Mouse (Mus musculus): Measurements from ENCODE around the gene Uckl1.

Uckl1 gene

DNA sequence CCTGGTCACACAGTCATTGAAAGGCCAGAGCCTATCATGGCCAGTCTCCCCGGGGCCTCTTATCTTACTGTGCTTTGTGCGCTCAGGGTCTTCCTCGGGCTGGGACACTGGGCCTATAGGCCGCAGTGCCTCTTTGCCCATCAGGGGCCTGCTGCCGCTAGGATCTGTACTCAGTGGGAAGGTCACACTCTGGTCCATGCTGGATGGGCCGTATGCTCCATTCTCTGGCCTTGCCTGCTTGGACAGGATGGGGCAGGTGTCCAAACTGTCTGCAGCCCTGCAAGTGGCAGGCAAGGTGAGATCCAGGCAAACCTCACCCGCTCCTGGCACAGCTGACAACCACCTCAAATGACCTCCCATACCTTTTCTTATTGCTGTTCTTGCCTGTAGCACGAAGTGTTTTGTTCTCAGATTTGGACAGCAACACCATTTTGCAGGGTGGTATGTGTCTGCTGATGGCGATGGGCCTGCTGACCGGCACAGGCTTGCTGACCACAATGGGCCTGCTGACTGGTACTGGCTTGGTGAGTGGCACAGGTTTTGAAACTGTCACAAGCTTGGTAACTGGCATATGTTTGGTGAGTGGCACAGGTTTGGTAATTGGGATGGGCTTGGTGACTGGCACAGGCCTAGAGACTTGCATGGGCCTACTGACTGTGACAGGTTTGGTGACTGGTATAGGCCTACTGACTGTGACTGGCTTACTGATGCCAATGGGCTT lies 4.5 kb upstream of the Uckl1 start:
- DNase-seq, result peak; percentile 40 to 59

DNA sequence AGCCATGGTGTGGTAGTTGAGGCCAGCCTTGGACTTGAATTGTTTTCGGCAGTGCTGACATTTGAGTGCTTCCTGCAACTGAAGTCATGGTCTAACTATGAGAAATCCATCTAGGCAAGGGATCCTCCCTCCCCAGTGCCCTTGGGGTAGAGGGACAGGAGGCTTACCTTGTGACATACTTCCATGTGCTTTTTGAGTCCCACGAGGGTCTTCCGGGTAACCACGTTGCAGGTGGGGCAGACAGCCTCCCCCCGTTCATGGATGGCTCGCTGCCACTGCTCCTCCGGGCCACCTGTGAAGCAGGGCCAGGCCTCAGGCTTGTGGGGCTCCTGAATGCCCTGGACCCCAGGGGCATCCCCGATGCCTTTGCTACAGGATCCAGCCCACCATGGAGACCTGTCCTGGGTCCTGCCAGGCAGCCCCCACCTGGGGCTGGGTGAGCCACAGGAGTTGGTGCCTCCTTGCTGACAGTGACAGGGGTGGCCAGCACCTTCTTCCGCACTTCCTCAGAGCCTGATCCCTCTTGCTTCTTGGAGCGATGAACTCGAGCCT lies 3.6 kb upstream of the Uckl1 start:
- peak in 1 of 2 experiments; percentile 29 for DNase-seq

GRCm38 (mm10) chr2:181587796-181588195 lies 3.1 kb upstream of the Uckl1 start:
- DNase-seq, result peak in 1 of 2 experiments; percentile 31

DNA sequence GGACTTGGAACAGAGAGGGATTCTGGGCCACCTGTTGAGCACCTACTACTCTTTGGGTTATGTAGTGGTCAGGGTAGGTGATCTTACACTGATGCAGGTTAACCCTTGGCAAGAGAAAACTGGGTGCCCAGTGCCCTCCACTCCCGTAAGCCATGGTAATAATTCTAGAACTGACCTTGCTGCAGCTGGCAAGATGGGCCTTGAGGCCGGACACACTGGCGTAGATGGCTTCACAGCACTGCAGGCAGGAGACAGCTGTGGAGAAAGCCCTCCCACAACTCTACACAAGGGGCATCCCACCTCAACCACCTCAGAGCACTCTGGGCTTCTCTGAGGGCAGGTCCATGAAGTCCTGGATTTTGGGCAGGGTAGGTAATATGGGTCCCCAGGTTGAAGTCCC lies 1.4 kb upstream of the Uckl1 start:
- DNase-seq, result no peak

GRCm38 (mm10) chr2:181585506-181585905 lies 814 bp upstream of the Uckl1 start:
- no peak for DNase-seq

DNA sequence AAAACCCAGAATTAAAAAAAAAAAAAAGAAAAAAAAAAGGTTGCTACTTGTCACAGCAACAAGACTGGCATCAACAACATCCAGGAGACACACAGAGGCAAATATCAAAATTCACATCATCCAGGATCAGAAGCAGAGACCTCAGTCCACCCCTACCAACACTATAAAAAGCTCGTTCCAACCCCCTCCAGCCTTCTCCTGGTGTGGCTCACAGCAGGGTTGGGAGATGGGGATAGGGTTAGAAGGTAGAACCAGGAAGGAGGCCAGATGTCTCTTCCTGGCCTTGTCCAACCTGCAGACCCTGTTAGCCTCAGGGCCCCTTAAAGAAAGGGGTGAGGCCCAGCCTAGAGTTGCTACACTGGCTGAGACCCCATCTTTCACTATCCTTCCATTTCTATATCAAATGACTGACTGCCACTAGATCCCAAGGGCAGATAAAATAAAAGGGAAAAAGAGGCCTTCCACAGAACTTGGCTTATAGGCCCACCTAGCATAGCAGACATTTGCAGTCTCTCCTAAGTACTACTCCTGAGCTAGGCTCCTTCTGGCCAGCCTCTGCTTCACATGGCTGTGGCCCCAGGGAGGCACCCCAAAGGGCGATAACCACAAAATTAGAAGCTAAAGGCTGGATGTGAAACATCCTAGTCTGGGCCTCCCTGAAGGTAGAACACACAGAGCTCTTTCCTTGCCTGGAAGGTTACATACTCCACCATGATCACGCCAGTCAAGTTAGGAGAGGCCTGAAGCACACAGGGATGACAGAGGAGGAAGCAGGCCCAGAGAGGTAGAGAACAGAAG lies 1.0 kb downstream of the Uckl1 start:
- DNase-seq, result no peak

- peak in 1 of 2 experiments; percentile 7 for DNase-seq
These were observed 1.8 kb downstream of the Uckl1 start for GRCm38 (mm10) chr2:181582939-181583338.

DNA sequence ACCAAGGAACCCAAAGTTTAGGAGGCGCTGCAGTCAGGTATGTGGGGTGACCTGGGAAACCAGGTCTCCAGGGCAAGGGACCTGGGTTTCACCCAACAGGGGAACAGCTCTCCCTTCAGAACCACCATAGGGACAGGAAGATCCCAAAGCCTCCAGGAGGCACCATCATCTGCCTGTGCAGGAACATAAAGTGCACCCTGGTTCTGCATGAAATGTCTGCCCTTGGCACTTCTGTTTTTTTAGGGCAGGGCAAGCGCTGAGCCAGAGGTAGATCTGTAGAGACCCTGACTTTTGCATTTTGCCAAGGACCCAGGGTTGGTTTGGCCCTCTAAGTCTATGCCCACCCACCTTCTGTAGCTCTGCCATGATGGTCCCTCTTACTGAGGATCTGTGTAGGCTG lies 2.3 kb downstream of the Uckl1 start:
- no peak for DNase-seq

GRCm38 (mm10) chr2:181581402-181582120 lies 3.1 kb downstream of the Uckl1 start:
- DNase-seq, result peak; percentile 91 to 93

DNA sequence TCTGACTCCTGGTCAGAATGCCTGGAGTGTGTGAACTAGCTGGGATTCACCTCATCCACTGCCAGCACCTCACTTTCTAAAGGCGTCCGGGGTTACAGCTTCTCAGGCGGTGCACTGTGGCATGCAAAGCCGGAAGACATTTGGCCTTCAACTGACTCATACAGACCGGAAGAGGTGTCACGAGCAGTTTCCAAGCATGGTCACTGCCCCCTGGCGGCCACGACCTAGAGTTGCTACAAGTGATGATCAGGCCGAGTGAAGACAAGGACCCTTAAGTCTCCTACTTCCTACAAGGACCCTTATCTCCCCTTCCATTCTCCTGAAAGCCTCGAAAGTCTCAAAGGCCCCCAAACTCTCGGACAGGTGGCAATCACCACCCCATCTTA lies 3.7 kb downstream of the Uckl1 start:
- peak; percentile 85 to 86 for DNase-seq

DNA sequence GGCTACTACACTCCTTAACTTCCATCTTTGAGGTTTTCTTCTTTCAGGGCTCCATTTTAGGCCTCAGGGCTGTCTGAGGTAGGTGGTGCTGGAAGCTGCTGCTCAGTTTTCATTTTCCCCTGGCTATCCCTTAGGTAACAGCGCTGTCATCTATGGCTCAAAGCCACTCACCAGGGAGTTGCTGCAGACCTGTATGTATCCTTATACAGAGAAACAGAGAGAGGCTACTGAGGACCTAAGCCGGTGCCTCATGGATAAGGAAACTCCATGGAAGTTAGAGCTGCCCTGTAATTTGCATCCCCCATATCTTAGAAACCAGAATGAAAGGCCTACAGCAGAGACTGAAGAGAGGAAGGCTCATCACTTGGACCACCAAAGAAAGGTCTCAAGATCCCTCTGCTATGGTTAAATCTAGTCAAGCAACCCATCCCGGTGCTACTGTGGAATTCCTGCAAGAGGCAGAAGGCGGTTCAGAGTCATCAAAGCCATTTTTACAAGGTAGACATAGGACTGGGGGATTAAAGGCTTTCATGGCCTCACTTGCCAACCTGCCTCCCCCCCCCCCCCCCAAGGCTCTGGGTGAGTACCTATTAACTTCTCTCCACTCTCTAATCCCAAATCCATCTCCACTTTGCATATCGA lies 4.4 kb downstream of the Uckl1 start:
- DNase-seq, result peak in 1 of 2 experiments; percentile 5

DNA sequence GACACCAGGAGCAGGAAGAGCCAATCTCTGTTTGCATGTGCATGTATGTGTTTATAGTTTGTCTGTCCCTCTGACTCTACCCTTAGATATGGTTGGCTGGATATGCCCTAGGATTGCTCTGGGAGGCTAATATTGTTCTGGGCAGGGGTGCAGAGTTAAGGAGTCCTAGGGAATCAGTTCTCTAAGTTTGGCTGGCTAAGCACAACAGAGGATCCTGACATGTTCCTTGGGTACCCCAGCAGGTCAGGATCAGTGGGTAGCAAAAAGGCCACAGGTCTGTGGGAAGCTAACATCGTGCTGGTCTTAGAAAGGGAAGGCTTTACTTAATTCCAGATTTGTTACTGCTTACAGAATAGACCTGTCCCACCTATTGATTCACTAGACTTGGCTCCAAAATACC lies 5.0 kb downstream of the Uckl1 start:
- DNase-seq, result peak in 1 of 2 experiments; percentile 11

GRCm38 (mm10) chr2:181578790-181579618 lies 5.7 kb downstream of the Uckl1 start:
- DNase-seq, result peak in 1 of 2 experiments; percentile 19

DNA sequence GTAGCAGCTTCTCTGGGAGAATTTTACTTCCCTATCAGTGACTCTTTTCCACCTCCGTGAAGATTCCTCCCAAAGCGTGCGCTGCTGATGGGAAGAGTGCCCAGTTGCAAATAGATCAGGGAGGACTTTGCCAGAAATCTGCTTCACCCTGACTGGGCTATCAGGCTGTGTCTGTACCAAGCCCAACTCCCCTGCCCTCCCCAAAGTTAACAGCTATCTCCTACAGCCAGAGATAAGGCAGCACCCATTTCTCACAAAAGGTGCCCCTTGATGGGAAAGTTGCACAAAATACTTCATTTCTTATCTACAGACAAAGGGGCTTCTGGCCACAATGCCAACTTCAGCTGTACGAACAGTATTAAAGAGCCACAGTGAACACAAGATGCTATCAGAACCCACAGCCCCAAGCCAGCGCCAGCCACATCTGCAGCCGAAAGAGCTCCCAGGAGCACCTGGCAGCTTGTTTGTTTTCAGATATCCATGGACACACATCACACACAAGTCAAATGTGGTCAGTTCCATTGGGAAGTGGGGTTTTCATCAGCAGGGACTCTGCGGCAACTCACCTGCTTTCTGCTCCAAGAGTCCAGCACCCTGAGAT lies 6.6 kb downstream of the Uckl1 start:
- peak; percentile 63 to 71 for DNase-seq

- DNase-seq, result peak; percentile 4 to 32
These were observed 7.6 kb downstream of the Uckl1 start for GRCm38 (mm10) chr2:181577126-181577525.

GRCm38 (mm10) chr2:181576613-181577012 lies 8.1 kb downstream of the Uckl1 start:
- peak in 1 of 2 experiments; percentile 6 for DNase-seq

GRCm38 (mm10) chr2:181574921-181575545 lies 9.7 kb downstream of the Uckl1 start:
- DNase-seq, result peak in 1 of 2 experiments; percentile 1

DNA sequence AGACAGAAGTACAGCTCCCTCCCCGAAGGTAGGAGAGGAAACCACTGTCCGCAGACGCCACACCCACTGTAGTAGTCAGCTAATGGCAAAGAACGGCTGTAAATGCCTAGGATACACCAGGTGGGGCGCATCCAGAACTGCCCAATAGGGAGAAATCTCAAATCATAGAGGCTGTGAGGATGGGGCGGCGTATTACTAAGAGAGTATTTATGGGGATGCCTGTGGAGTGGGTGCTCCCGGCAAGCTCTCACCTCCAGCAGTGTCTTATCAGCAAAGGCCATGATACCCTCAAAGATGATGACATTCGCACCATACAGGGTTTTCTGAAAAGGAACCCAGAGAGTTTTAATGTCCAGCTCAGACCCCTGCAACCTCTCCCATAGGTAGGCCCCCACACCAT lies 10.7 kb downstream of the Uckl1 start:
- peak in 1 of 2 experiments; percentile 9 for DNase-seq

GRCm38 (mm10) chr2:181572921-181573920 lies 11.5 kb downstream of the Uckl1 start:
- DNase-seq, result peak; percentile 62 to 64
